39 mouse cellular contexts compared by ENCODE assay signal in the genomic region with DNA sequence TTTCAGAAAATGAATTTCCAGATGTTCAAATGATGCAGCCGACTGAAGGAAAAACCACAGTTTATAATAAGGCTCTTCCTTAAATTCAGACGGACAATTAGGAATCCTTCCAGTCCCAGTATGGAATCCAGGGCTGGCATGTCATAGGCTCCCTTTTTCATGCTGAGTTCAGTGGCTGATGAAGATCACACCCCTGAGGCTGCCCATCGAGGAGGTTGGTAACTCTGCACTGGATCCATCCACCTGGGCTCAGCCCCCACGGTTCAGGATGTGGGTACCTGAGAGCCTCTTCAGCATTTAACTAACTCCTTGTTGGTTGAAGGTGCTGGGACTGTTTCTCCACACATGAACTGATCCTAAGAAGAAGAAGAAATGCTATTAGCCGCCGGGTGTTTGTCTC. TPM values are rescaled to one million over a fixed set of nuclear protein-coding genes. Genes with fewer than 3 reads are reported as not detected.
"Had no signal": no experiment of that assay in that cellular context is flagged by ENCODE, and none has a peak within 500 bp of the region (broad histone marks: within the 10 kb centered on the region; RNA-seq: fewer than 3 reads in every experiment).

No protein-coding gene starts in this region.

- H3K9me3 ChIP-seq: embryonic facial prominence, embryonic 10.5 days; embryonic facial prominence, embryonic 12.5 days; embryonic facial prominence, embryonic 13.5 days; embryonic facial prominence, embryonic 15.5 days; forebrain, embryonic 10.5 days; forebrain, embryonic 12.5 days; forebrain, embryonic 13.5 days; forebrain, embryonic 15.5 days had no signal

- H3K27me3 ChIP-seq: embryonic facial prominence, embryonic 12.5 days; embryonic facial prominence, embryonic 13.5 days; embryonic facial prominence, embryonic 15.5 days; forebrain, embryonic 12.5 days; forebrain, embryonic 13.5 days; forebrain, embryonic 15.5 days had no signal

- H3K9ac ChIP-seq: embryonic facial prominence, embryonic 12.5 days; embryonic facial prominence, embryonic 13.5 days; embryonic facial prominence, embryonic 15.5 days; forebrain, embryonic 12.5 days; forebrain, embryonic 13.5 days; forebrain, embryonic 15.5 days; forebrain, postnatal 0 days had no signal

- H3K4me2 ChIP-seq: embryonic facial prominence, embryonic 12.5 days; embryonic facial prominence, embryonic 13.5 days; embryonic facial prominence, embryonic 15.5 days; forebrain, embryonic 12.5 days; forebrain, embryonic 13.5 days; forebrain, embryonic 15.5 days had no signal

- H3K27ac ChIP-seq: embryonic facial prominence, embryonic 10.5 days; embryonic facial prominence, embryonic 12.5 days; embryonic facial prominence, embryonic 13.5 days; embryonic facial prominence, embryonic 15.5 days; forebrain, embryonic 10.5 days; forebrain, embryonic 12.5 days; forebrain, embryonic 13.5 days; forebrain, embryonic 15.5 days; gastrocnemius, adult 2 months; heart, adult 2 months had no signal

- DNase-seq: cerebellum, adult 2 months; cerebellum, adult 8-10 months; cerebellum, adult 9-10 months; cerebellum, adult 9-11 months; cerebellum, postnatal 10 days; cerebellum, postnatal 14 days; cerebellum, postnatal 25 days; cerebellum, postnatal 36 days; embryo, embryonic 11 days; forebrain, postnatal 0 days; gastrocnemius, adult 2 months; gastrocnemius, postnatal 10 days; gastrocnemius, postnatal 14 days; gastrocnemius, postnatal 25 days; gastrocnemius, postnatal 36 days; heart, adult 18-20 months; heart, adult 2 months had no signal

- ATAC-seq: forebrain, embryonic 13.5 days; forebrain, embryonic 14.5 days; forebrain, embryonic 15.5 days; forebrain, embryonic 16.5 days; forebrain, postnatal 0 days had no signal

- H3K4me3 ChIP-seq: embryonic facial prominence, embryonic 10.5 days; embryonic facial prominence, embryonic 12.5 days; embryonic facial prominence, embryonic 13.5 days; embryonic facial prominence, embryonic 15.5 days; erythroblast, embryonic 14.5 days; forebrain, embryonic 10.5 days; forebrain, embryonic 12.5 days; forebrain, embryonic 13.5 days; forebrain, embryonic 15.5 days; gastrocnemius, adult 2 months; heart, adult 2 months had no signal

RNA-seq across cellular contexts. Expression of gene Galnt15, which starts 54.1 kb away (rescaled TPM):
- total RNA-seq: common myeloid progenitor, adult 5-6 weeks; granulocyte monocyte progenitor cell, adult 5-6 weeks had no signal
- polyA plus RNA-seq: erythroblast, embryonic 14.5 days had no signal

RNA-seq across cellular contexts. Expression of gene Msmb, which starts 58.9 kb away (rescaled TPM):
- total RNA-seq: common myeloid progenitor, adult 5-6 weeks; forebrain, postnatal 0 days; gastrocnemius, adult 18-20 months; gastrocnemius, adult 2 months; gastrocnemius, adult 8-10 months; gastrocnemius, postnatal 10 days; gastrocnemius, postnatal 14 days; gastrocnemius, postnatal 25 days; gastrocnemius, postnatal 36 days; gastrocnemius, postnatal 4 days; granulocyte monocyte progenitor cell, adult 5-6 weeks; heart, adult 18-20 months; heart, adult 2 months had no signal
- polyA plus RNA-seq: cerebellum, adult 2 months; cortical plate, adult 2 months; embryonic facial prominence, embryonic 10.5 days; embryonic facial prominence, embryonic 11.5 days; embryonic facial prominence, embryonic 12.5 days; embryonic facial prominence, embryonic 13.5 days; embryonic facial prominence, embryonic 14.5 days; embryonic facial prominence, embryonic 15.5 days; erythroblast, embryonic 14.5 days; forebrain, embryonic 10.5 days; forebrain, embryonic 11.5 days; forebrain, embryonic 12.5 days; forebrain, embryonic 13.5 days; forebrain, embryonic 14.5 days; forebrain, embryonic 15.5 days; forebrain, embryonic 16.5 days; forebrain, postnatal 0 days; frontal cortex, adult 2 months; gonadal fat pad, adult 2 months; heart, adult 2 months had no signal
